Mouse (Mus musculus) erythroblast, embryonic 14.5 days (primary cell): ENCODE data around the gene Actb.

Experiments
- GATA1 ChIP-seq: IDR thresholded peaks from 2 replicates; pipeline ENCODE4 v1.6.1; 2012; ENCODE audit warnings: low read length, inconsistent platforms, mixed read lengths
- TAL1 ChIP-seq: IDR thresholded peaks from 3 replicates; pipeline ENCODE4 v1.6.1; 2012; ENCODE audit warnings: low read length, inconsistent platforms, mixed read lengths

DNA sequence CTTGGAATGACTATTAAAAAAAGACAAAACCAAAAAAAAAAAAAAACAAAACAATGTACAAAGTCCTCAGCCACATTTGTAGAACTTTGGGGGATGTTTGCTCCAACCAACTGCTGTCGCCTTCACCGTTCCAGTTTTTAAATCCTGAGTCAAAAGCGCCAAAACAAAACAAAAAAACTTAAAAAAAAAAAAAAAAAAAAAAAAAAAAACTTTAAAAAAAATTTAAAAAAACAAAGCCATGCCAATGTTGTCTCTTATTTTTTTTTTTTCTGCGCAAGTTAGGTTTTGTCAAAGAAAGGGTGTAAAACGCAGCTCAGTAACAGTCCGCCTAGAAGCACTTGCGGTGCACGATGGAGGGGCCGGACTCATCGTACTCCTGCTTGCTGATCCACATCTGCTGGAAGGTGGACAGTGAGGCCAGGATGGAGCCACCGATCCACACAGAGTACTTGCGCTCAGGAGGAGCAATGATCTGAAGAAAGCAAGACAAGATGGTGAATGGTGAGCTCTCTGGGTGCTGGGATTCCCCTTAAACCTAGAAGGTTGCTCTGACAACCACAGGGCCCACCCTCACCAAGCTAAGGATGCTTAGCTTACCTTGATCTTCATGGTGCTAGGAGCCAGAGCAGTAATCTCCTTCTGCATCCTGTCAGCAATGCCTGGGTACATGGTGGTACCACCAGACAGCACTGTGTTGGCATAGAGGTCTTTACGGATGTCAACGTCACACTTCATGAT is 2.9 kb downstream of the Actb start:
- TF ChIP-seq GATA1 (no peak), TAL1 (no peak)
